Comparison of ENCODE assay signal across 19 mouse cellular contexts in genomic region chr2:168105271-168105670, GRCm38 (mm10). TPM values are rescaled to one million over a fixed set of nuclear protein-coding genes. Genes with fewer than 3 reads are reported as not detected.
DNase-seq lines count a peak whose midpoint lies in the region; ATAC-seq and TF ChIP-seq lines count a peak whose summit lies in the region.
"Had no signal": no experiment of that assay in that cellular context is flagged by ENCODE, and none has a peak within 500 bp of the region (broad histone marks: within the 10 kb centered on the region; RNA-seq: fewer than 3 reads in every experiment).

No protein-coding gene starts in this region.

- no peak for DNase-seq in lung, postnatal 0 days (ENCODE audit: low spot score)
- no peak for DNase-seq in lung, postnatal 4 days
- DNase-seq in liver, embryonic 14.5 days (ENCODE audit: low read depth in 3 of 3, low spot score in 3 of 3), result peak in 1 of 3 experiments; percentile 42
- peak; percentile 92 for DNase-seq in yolk sac, embryonic 10.5 days (ENCODE audit: low spot score)
- DNase-seq in retina, embryonic 14.5 days (ENCODE audit: low spot score), result no peak
- DNase-seq in adrenal gland, adult 18-20 months (ENCODE audit: low spot score in 2 of 2), result no peak
- DNase-seq: adrenal gland, postnatal 14 days; cerebellum, adult 9-10 months; gastrocnemius, adult 2 months; heart, adult 18-20 months; heart, postnatal 10 days; midbrain, embryonic 14.5 days; right cerebral cortex, postnatal 4 days; thymus, postnatal 25 days had no signal

- no peaks in the 10 kb centered on the region for H3K36me3 ChIP-seq in lung, postnatal 0 days (ENCODE audit: insufficient read depth, low read length)
- no peaks in the 10 kb centered on the region for H3K36me3 ChIP-seq in kidney, embryonic 16.5 days (ENCODE audit: insufficient read depth, low read length)
- no peaks in the 10 kb centered on the region for H3K36me3 ChIP-seq in liver, embryonic 14.5 days (replicated peaks; ENCODE audit: control insufficient read depth, insufficient read depth, low read depth)
- H3K36me3 ChIP-seq: hindbrain, embryonic 15.5 days; limb, embryonic 12.5 days had no signal

- no peak; the same call in 1 of the 2 replicates for ATAC-seq in lung, postnatal 0 days
- no peak for ATAC-seq in kidney, embryonic 16.5 days (ENCODE audit: low FRiP score, low TSS enrichment)
- ATAC-seq in liver, embryonic 14.5 days (ENCODE audit: insufficient read depth), result peak; percentile 51; the same call in 1 of the 2 replicates
- ATAC-seq: forebrain, embryonic 16.5 days had no signal

- no peak overlapping the region for H3K4me3 ChIP-seq in lung, postnatal 0 days (ENCODE audit: low read depth, low read length)
- no peak overlapping the region for H3K4me3 ChIP-seq in kidney, embryonic 16.5 days (ENCODE audit: low read length)
- H3K4me3 ChIP-seq in liver, embryonic 14.5 days (ENCODE audit: insufficient read depth in 1 of 2, low read depth in 2 of 2, low read length in 2 of 2), result no peak overlapping the region
- H3K4me3 ChIP-seq: gastrocnemius, adult 2 months; hindbrain, embryonic 15.5 days; layer of hippocampus, adult 2 months; limb, embryonic 12.5 days had no signal

- peak overlapping the region; percentile 43; the same call in 1 of the 2 replicates for H3K27ac ChIP-seq in lung, postnatal 0 days (ENCODE audit: low read length)
- H3K27ac ChIP-seq in kidney, embryonic 16.5 days (ENCODE audit: low read length), result peak overlapping the region; percentile 69
- H3K27ac ChIP-seq in liver, embryonic 14.5 days, result peak overlapping the region; percentile 22; the same call in 1 of the 2 replicates
- H3K27ac ChIP-seq: gastrocnemius, adult 2 months; hindbrain, embryonic 15.5 days; layer of hippocampus, adult 2 months; limb, embryonic 12.5 days had no signal

- WGBS in lung, postnatal 0 days, result 50% methylated on average over 8 of the region's 8 CpGs
- 78% methylated on average over 8 of the region's 8 CpGs for WGBS in kidney, embryonic 16.5 days
- WGBS in liver, embryonic 14.5 days (ENCODE audit: insufficient replicate concordance), result 64% methylated on average over 8 of the region's 8 CpGs

- no peak overlapping the region for H3K4me2 ChIP-seq in lung, postnatal 0 days (replicated peaks; ENCODE audit: low read depth, low read length)
- no peak overlapping the region for H3K4me2 ChIP-seq in kidney, embryonic 16.5 days (replicated peaks; ENCODE audit: low read depth, low read length)
- no peak overlapping the region for H3K4me2 ChIP-seq in liver, embryonic 14.5 days (ENCODE audit: low read depth)
- H3K4me2 ChIP-seq: hindbrain, embryonic 15.5 days; limb, embryonic 12.5 days had no signal

- no peaks in the 10 kb centered on the region for H3K27me3 ChIP-seq in lung, postnatal 0 days (replicated peaks; ENCODE audit: insufficient read depth, low read length)
- no peaks in the 10 kb centered on the region for H3K27me3 ChIP-seq in kidney, embryonic 16.5 days (ENCODE audit: insufficient read depth, low read length)
- no peaks in the 10 kb centered on the region for H3K27me3 ChIP-seq in liver, embryonic 14.5 days (ENCODE audit: control insufficient read depth, insufficient read depth, low read length)
- H3K27me3 ChIP-seq: hindbrain, embryonic 15.5 days; limb, embryonic 12.5 days had no signal

- H3K4me1 ChIP-seq in lung, postnatal 0 days (ENCODE audit: insufficient read depth, low read depth, low read length), result 0 out of 2 replicates have a peak, but pooled peaks cover 3% of the 10 kb centered on the region
- peaks cover 9% of the 10 kb centered on the region; the same call in 1 of the 2 replicates for H3K4me1 ChIP-seq in kidney, embryonic 16.5 days (ENCODE audit: insufficient read depth, low read length)
- peaks cover 0 to 2% of the 10 kb centered on the region in 2 experiments; a peak in 1 of 4 replicates for H3K4me1 ChIP-seq in liver, embryonic 14.5 days (replicated peaks; ENCODE audit: control insufficient read depth in 2 of 2, insufficient read depth in 2 of 2, low read length in 1 of 2)

- no peak overlapping the region for H3K9ac ChIP-seq in lung, postnatal 0 days (replicated peaks; ENCODE audit: low read depth)
- H3K9ac ChIP-seq in kidney, embryonic 16.5 days (replicated peaks; ENCODE audit: low read length), result no peak overlapping the region
- H3K9ac ChIP-seq in liver, embryonic 14.5 days (replicated peaks), result no peak overlapping the region
- H3K9ac ChIP-seq: hindbrain, embryonic 15.5 days; limb, embryonic 12.5 days had no signal

- no peaks in the 10 kb centered on the region for H3K9me3 ChIP-seq in lung, postnatal 0 days (ENCODE audit: low read length)
- no peaks in the 10 kb centered on the region for H3K9me3 ChIP-seq in kidney, embryonic 16.5 days (ENCODE audit: low read length)
- H3K9me3 ChIP-seq in liver, embryonic 14.5 days (ENCODE audit: control insufficient read depth, low read length), result no peaks in the 10 kb centered on the region
- H3K9me3 ChIP-seq: hindbrain, embryonic 15.5 days; limb, embryonic 12.5 days had no signal

- no peak for TF ChIP-seq CTCF in lung, postnatal 0 days (IDR thresholded peaks at IDR 0.05)
- TF ChIP-seq CTCF in liver, embryonic 14.5 days (IDR thresholded peaks at IDR 0.05; ENCODE audit: low read depth), result no peak

- no peak for TF ChIP-seq EP300 in lung, postnatal 0 days (IDR thresholded peaks at IDR 0.05)
- TF ChIP-seq EP300 in liver, embryonic 14.5 days (IDR thresholded peaks at IDR 0.05; ENCODE audit: low read depth), result no peak

RNA-seq across cellular contexts. Expression of gene Pard6b, which starts 24.5 kb away (rescaled TPM):
- polyA plus RNA-seq in lung, postnatal 0 days (2015; fragmentation: Nextera tagmentation; extraction: Ambion mirVana), result 47.2 and 50.5 TPM in 2 replicates
- 20.0 and 23.9 TPM in 2 replicates for polyA plus RNA-seq in kidney, embryonic 16.5 days (2015; fragmentation: Nextera tagmentation; extraction: Ambion mirVana)
- polyA plus RNA-seq in liver, embryonic 14.5 days (2012; rRNA removed), result 1.9 and 2.2 TPM in 2 replicates
- polyA plus RNA-seq in liver, embryonic 14.5 days (2014; fragmentation: Nextera tagmentation; extraction: Ambion mirVana), result 1.8 and 2.3 TPM in 2 replicates
- total RNA-seq in adrenal gland, adult 18-20 months (2021), result 1 to 10 TPM; 1.2 to 1.6 TPM
